Mouse (Mus musculus): ENCODE data around the gene Nlrp1b. TPM values are rescaled to one million over a fixed set of nuclear protein-coding genes. Genes with fewer than 3 reads are reported as not detected.

Nlrp1b gene
- 0.04 TPM in 1 of 2 replicates, not detected in the other for polyA plus RNA-seq (2015; fragmentation: Nextera tagmentation; extraction: Ambion mirVana)

DNA sequence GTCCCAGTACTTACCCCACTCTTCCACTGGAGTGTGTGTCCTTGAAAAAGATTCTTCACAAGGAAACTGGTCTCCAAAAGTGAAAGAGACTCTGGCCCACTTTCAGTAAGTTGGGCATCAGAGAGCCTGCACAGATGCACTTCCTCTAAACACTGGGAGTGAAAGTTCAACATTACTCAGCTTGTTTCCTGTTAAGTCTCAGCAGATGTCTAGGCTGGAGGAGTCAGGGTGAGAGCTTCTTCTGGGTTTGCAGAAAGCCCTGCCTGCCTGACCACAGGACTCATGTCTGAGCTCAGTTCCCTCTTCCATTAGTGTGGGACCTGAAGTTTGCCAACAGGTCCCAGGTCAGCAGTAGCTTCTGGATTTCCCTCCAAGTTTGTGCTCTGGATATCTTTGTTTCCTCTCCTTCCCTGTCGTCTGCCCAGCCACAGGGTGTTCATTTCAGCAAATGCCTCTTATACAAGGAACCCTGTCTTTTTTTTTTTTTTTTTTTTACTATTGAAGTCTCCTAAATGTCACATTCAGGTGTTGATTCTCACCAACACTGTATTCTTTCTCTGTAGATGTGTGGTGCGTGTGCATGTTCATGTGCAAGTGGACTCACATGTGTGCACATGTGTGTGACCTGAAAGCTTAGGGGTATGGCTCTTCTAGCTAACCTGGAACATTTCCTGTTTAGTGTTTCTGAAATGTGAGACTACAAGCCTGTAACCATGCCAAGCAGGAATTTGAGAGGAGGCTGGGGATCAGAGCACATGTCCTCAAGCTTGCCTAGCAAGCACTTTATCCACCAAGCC, at the start of gene Nlrp1b:
Nlrp1b (minus strand) TSS at position 50 of the 797 bp plus-strand sequence.
- no peak within 1 kb of the TSS for H3K4me2 ChIP-seq (ENCODE audit: low read depth, low read length)
- 29% methylated on average over 2 of the region's 2 CpGs for WGBS (ENCODE audit: insufficient replicate concordance)
- ATAC-seq (ENCODE audit: low read depth), result no peak
- H3K9ac ChIP-seq (ENCODE audit: low read depth, low read length), result no peak within 1 kb of the TSS
- H3K27me3 ChIP-seq (ENCODE audit: control insufficient read depth, insufficient read depth, low read depth, low read length), result no peaks in the 10 kb centered on the region
- 0 out of 2 replicates have a peak within 1 kb of the TSS, but pooled peaks have one; percentile 5 for H3K27ac ChIP-seq (ENCODE audit: low read length)
- H3K9me3 ChIP-seq (replicated peaks; ENCODE audit: control insufficient read depth, low read length), result no peaks in the 10 kb centered on the region
- H3K4me3 ChIP-seq (ENCODE audit: low read depth, low read length), result no peak within 1 kb of the TSS
- H3K36me3 ChIP-seq (ENCODE audit: control insufficient read depth, insufficient read depth), result no peaks in the 10 kb centered on the region
- no peaks in the 10 kb centered on the region; the same call in 1 of the 2 replicates for H3K4me1 ChIP-seq (ENCODE audit: control insufficient read depth, low read depth, low read length)

- no peak overlapping the region for H3K4me2 ChIP-seq (ENCODE audit: low read depth, low read length)
- H3K9ac ChIP-seq (ENCODE audit: low read depth, low read length), result no peak overlapping the region
- no peak overlapping the region for H3K4me3 ChIP-seq (ENCODE audit: low read depth, low read length)
- ATAC-seq (ENCODE audit: low read depth), result no peak
- no peaks in the 10 kb centered on the region for H3K27me3 ChIP-seq (ENCODE audit: control insufficient read depth, insufficient read depth, low read depth, low read length)
- no peak overlapping the region for H3K27ac ChIP-seq (ENCODE audit: low read length)
- no peaks in the 10 kb centered on the region for H3K4me1 ChIP-seq (ENCODE audit: control insufficient read depth, low read depth, low read length)
- H3K36me3 ChIP-seq (ENCODE audit: control insufficient read depth, insufficient read depth), result no peaks in the 10 kb centered on the region
- WGBS (ENCODE audit: insufficient replicate concordance), result 53% methylated on average over 3 of the region's 3 CpGs
- H3K9me3 ChIP-seq (replicated peaks; ENCODE audit: control insufficient read depth, low read length), result no peaks in the 10 kb centered on the region
These were observed 30.5 kb upstream of the Nlrp1b start for GRCm38 (mm10) chr11:71261036-71261435.

GRCm38 (mm10) chr11:71251333-71251732, 20.8 kb upstream of the Nlrp1b start:
- no peaks in the 10 kb centered on the region for H3K4me1 ChIP-seq (ENCODE audit: control insufficient read depth, low read depth, low read length)
- 8% methylated on average over 5 of the region's 5 CpGs for WGBS (ENCODE audit: insufficient replicate concordance)
- H3K9me3 ChIP-seq (replicated peaks; ENCODE audit: control insufficient read depth, low read length), result no peaks in the 10 kb centered on the region
- no peaks in the 10 kb centered on the region for H3K36me3 ChIP-seq (ENCODE audit: control insufficient read depth, insufficient read depth)
- H3K27me3 ChIP-seq (ENCODE audit: control insufficient read depth, insufficient read depth, low read depth, low read length), result no peaks in the 10 kb centered on the region
- no peak overlapping the region for H3K4me2 ChIP-seq (ENCODE audit: low read depth, low read length)
- H3K9ac ChIP-seq (ENCODE audit: low read depth, low read length), result no peak overlapping the region
- no peak overlapping the region for H3K4me3 ChIP-seq (ENCODE audit: low read depth, low read length)
- no peak overlapping the region for H3K27ac ChIP-seq (ENCODE audit: low read length)
- ATAC-seq (ENCODE audit: low read depth), result peak; percentile 79

DNA sequence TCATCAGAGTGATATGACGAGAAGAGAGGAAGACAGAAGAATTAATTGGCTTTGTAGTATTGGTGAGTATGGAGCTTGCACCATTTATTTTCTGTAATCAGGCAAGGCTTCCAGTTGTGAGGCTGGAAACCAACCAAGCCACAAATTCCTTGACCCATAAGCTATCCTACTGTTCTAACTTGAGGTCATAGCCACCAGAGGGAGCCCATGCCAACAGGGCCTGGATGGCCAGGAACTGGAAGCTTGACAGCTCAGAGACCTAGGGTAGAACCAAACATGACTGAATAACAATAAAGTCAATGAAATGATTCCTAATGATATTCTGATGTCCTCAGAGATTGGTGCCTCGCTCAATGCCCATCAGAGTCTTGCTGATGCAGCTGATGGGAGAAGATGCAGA, 5.9 kb downstream of the Nlrp1b start:
- ATAC-seq (ENCODE audit: low read depth), result no peak

GRCm38 (mm10) chr11:71202703-71203102, 27.8 kb downstream of the Nlrp1b start:
- Histone ChIP-seq H3K27ac (ENCODE audit: low read length) (no peak overlapping the region), H3K9me3 (replicated peaks; ENCODE audit: control insufficient read depth, low read length) (no peaks in the 10 kb centered on the region), H3K27me3 (ENCODE audit: control insufficient read depth, insufficient read depth, low read depth, low read length) (no peaks in the 10 kb centered on the region), H3K9ac (ENCODE audit: low read depth, low read length) (no peak overlapping the region), H3K4me3 (ENCODE audit: low read depth, low read length) (no peak overlapping the region), H3K4me1 (ENCODE audit: control insufficient read depth, low read depth, low read length) (no peaks in the 10 kb centered on the region), H3K4me2 (ENCODE audit: low read depth, low read length) (no peak overlapping the region), H3K36me3 (ENCODE audit: control insufficient read depth, insufficient read depth) (no peaks in the 10 kb centered on the region)
- ATAC-seq (ENCODE audit: low read depth), result no peak
- 38% methylated on average over 4 of the region's 4 CpGs for WGBS (ENCODE audit: insufficient replicate concordance)

More for the DNA sequence above, 5.9 kb downstream of the Nlrp1b start:
- no peak overlapping the region for H3K4me2 ChIP-seq (ENCODE audit: low read depth, low read length)
- H3K27me3 ChIP-seq (ENCODE audit: control insufficient read depth, insufficient read depth, low read depth, low read length), result no peaks in the 10 kb centered on the region
- no peaks in the 10 kb centered on the region for H3K4me1 ChIP-seq (ENCODE audit: control insufficient read depth, low read depth, low read length)
- H3K27ac ChIP-seq (ENCODE audit: low read length), result no peak overlapping the region
- no peak overlapping the region for H3K9ac ChIP-seq (ENCODE audit: low read depth, low read length)
- H3K9me3 ChIP-seq (replicated peaks; ENCODE audit: control insufficient read depth, low read length), result no peaks in the 10 kb centered on the region
- WGBS (ENCODE audit: insufficient replicate concordance), result 47% methylated on average over 2 of the region's 2 CpGs
- H3K36me3 ChIP-seq (ENCODE audit: control insufficient read depth, insufficient read depth), result no peaks in the 10 kb centered on the region
- H3K4me3 ChIP-seq (ENCODE audit: low read depth, low read length), result no peak overlapping the region

DNA sequence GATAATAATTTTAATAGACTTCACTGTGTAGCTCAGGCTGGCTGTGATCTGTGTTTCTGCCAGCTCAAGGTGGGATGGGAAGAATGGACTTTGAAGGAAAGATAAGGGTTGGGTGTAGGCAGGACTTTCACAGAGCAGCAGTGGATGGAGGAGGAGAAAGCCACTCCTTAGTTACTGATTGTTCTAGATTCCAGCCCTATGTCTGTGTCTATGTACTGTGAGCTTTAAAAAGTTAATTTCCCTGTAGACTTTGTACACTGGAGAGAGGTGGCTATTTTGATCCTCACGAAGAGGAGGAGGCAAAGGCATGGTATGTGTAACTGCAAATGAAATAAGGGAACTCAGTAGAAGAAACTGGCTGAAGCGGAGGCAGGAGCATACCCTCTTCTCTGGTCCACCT, 31.2 kb downstream of the Nlrp1b start:
- H3K4me3 ChIP-seq (ENCODE audit: low read depth, low read length), result no peak overlapping the region
- no peak for ATAC-seq (ENCODE audit: low read depth)
- H3K9me3 ChIP-seq (replicated peaks; ENCODE audit: control insufficient read depth, low read length), result no peaks in the 10 kb centered on the region
- no peak overlapping the region for H3K4me2 ChIP-seq (ENCODE audit: low read depth, low read length)
- H3K27me3 ChIP-seq (ENCODE audit: control insufficient read depth, insufficient read depth, low read depth, low read length), result no peaks in the 10 kb centered on the region
- no peaks in the 10 kb centered on the region for H3K36me3 ChIP-seq (ENCODE audit: control insufficient read depth, insufficient read depth)
- H3K27ac ChIP-seq (ENCODE audit: low read length), result no peak overlapping the region
- WGBS (ENCODE audit: insufficient replicate concordance), result 49% methylated on average over 2 of the region's 2 CpGs
- H3K9ac ChIP-seq (ENCODE audit: low read depth, low read length), result no peak overlapping the region
- no peaks in the 10 kb centered on the region for H3K4me1 ChIP-seq (ENCODE audit: control insufficient read depth, low read depth, low read length)

- Histone ChIP-seq H3K4me2 (ENCODE audit: low read depth, low read length) (no peak overlapping the region), H3K27ac (ENCODE audit: low read length) (no peak overlapping the region), H3K9me3 (replicated peaks; ENCODE audit: control insufficient read depth, low read length) (no peaks in the 10 kb centered on the region), H3K27me3 (ENCODE audit: control insufficient read depth, insufficient read depth, low read depth, low read length) (no peaks in the 10 kb centered on the region), H3K36me3 (ENCODE audit: control insufficient read depth, insufficient read depth) (no peaks in the 10 kb centered on the region), H3K4me3 (ENCODE audit: low read depth, low read length) (no peak overlapping the region), H3K4me1 (ENCODE audit: control insufficient read depth, low read depth, low read length) (no peaks in the 10 kb centered on the region), H3K9ac (ENCODE audit: low read depth, low read length) (no peak overlapping the region)
- 49% methylated on average over 1 of the region's 1 CpGs for WGBS (ENCODE audit: insufficient replicate concordance)
- no peak for ATAC-seq (ENCODE audit: low read depth)
These were observed 60.9 kb downstream of the Nlrp1b start for GRCm38 (mm10) chr11:71169633-71170032.

DNA sequence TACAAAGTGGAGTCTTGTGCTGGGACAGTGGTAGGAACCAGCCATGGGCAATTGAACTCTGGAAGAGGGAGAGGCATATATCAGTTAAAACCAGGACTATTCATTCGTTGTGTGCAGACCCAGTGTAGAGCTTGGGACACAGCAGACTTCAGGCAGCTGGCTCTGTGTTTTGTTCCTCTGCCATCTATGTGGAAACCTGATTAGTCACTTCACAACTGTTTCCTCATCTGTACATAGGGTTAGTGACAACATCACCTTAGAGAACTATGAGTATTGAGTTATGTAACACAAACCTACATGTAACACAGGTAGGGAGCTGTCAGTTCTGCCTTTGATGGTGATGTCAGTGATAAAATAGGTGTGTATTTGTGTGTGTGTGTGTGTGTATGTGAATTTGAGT, 66.4 kb downstream of the Nlrp1b start:
- WGBS (ENCODE audit: insufficient replicate concordance), result 38% methylated on average over 1 of the region's 1 CpGs
- no peaks in the 10 kb centered on the region for H3K36me3 ChIP-seq (ENCODE audit: control insufficient read depth, insufficient read depth)
- H3K27ac ChIP-seq (ENCODE audit: low read length), result no peak overlapping the region
- no peak overlapping the region for H3K4me3 ChIP-seq (ENCODE audit: low read depth, low read length)
- H3K27me3 ChIP-seq (ENCODE audit: control insufficient read depth, insufficient read depth, low read depth, low read length), result no peaks in the 10 kb centered on the region
- no peaks in the 10 kb centered on the region for H3K4me1 ChIP-seq (ENCODE audit: control insufficient read depth, low read depth, low read length)
- no peak overlapping the region for H3K9ac ChIP-seq (ENCODE audit: low read depth, low read length)
- H3K4me2 ChIP-seq (ENCODE audit: low read depth, low read length), result no peak overlapping the region
- no peak for ATAC-seq (ENCODE audit: low read depth)
- H3K9me3 ChIP-seq (replicated peaks; ENCODE audit: control insufficient read depth, low read length), result no peaks in the 10 kb centered on the region

- Histone ChIP-seq H3K27ac (ENCODE audit: low read length) (no peak overlapping the region), H3K4me2 (ENCODE audit: low read depth, low read length) (no peak overlapping the region), H3K4me3 (ENCODE audit: low read depth, low read length) (no peak overlapping the region), H3K36me3 (ENCODE audit: control insufficient read depth, insufficient read depth) (no peaks in the 10 kb centered on the region), H3K9ac (ENCODE audit: low read depth, low read length) (no peak overlapping the region), H3K9me3 (replicated peaks; ENCODE audit: control insufficient read depth, low read length) (no peaks in the 10 kb centered on the region), H3K27me3 (ENCODE audit: control insufficient read depth, insufficient read depth, low read depth, low read length) (no peaks in the 10 kb centered on the region), H3K4me1 (ENCODE audit: control insufficient read depth, low read depth, low read length) (no peaks in the 10 kb centered on the region)
- ATAC-seq (ENCODE audit: low read depth), result no peak
- WGBS (ENCODE audit: insufficient replicate concordance), result 33% methylated on average over 3 of the region's 3 CpGs
These were observed 70.9 kb downstream of the Nlrp1b start for GRCm38 (mm10) chr11:71159439-71160136.
